Mouse (Mus musculus) urinary bladder, adult 2 months (tissue): ENCODE data around the gene Plg. TPM values are rescaled to one million over a fixed set of nuclear protein-coding genes. Genes with fewer than 3 reads are reported as not detected.

ENCODE experiments used
- DNase-seq: peaks from one replicate; pipeline ENCODE4 v3.0.0; 2022; ENCODE audit warnings: low spot score
- polyA plus RNA-seq: library from polyadenylated mRNA; depleted of rRNA; stranded (reverse); fragments of >200 nt; gene quantifications from 2 replicates; pipeline ENCODE4 v1.2.3, GENCODE M21; 2012; rRNA removed

Plg gene
- polyA plus RNA-seq = 0.04 TPM in 1 of 2 replicates, not detected in the other

DNA sequence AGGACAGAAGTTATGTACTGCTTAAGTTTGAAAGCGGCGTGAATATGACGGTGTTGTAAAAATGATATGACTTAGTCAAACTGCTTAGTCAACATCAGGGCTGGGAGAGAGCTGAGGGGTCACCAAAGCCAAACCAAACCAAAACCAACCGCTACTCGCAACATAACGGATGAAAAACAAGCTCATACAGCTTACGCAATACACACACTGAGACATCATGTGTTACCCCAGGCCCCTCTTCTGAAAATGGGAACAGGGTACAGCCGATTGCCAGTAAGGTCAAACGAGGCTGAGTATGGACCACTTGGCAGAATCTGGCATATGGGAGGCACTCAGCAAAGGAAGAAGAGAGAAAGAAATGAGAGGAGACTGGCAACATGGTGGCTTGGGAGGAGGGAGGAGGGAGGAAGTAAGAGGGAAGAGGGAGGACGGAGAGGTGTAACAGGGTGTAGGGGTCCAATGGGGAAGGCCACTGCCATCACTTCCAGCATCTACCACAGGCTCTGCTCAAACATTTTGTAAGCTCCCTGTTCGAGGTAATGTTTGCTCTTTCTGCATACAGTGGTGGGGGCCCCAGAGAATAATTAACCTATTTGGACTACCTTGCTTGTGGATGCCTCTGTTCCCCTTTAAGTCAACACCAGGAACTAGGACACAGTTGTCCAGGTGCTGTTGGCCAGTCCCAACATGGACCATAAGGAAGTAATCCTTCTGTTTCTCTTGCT lies at the start of gene Plg:
TSS of gene Plg (plus strand) at position 628 of the 725 bp plus-strand sequence.
- DNase-seq = no peak

DNA sequence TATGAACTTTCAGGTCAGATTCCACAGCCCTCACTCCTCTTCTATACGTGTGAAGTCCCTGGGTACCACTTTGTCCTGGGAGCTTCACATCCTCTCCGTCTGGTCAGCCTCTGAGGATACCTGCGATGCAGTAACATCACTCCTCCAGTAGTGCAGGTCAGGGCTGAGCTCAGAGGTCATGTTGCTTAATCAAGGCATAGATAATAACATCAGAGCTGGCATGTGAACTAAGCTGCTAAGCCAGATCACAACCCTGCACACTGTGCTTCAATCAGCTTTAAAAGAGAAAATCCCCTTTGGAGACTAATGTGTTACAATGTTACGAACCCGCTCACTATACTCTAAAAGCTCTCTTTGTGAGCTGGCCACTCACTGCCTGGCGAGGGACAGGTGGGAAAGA lies 43.3 kb upstream of the Plg start:
- DNase-seq = no peak

DNA sequence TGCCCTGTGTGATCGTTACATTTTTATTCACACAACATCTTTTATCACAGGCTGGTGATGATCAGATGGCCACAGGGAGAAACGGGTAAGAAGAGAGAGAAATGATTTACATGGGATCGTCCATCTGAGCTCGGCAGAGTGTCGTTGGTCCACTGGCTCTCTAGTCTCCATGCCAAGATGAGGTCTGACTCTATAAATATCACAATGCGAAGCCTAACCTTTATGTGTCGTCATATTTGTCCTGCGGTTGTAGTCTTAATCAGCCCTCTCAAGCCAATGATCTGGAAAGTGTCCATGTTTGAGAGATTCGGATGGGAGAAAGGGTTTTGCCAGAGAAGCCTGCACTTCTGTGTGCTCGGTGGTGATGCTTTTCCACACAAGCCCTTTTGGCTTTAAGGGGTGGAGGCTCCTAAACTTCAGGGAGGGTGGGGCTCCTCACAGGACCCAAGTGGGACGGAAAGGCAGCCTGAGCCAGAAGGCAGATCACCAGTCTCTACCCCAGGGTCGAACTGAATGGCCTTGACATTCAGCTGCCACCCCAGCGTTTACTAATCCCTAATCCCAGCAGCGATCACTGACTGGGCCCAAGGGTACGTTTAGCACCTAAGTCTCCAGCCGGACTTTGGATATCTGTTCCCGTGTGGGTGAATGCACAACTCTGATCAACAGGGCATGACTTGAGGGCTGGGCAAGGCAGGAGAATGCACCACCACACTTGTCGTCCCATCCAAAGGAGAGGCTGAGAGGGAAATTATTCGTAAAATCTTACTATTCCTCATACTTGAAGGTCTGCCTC lies 42.1 kb upstream of the Plg start:
- no peak for DNase-seq

DNA sequence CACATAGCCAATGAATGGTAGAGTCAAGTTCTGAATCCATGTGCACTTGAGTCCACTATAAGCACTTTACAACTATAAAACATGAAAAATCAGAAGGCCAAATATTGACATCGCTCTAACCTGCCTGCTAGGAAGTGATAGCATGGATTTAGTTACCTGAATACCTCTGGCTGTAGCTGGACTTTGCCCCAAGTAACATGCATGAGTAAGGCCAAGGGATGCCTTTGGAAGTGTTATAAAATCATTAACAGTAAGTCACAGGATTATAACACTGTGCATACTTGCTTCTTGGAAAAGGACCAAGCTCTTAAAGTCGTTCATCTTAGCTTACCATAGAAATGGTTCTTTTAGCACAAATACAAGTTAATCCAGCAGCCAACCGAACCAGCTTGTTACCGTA lies 41.3 kb upstream of the Plg start:
- DNase-seq = no peak

DNA sequence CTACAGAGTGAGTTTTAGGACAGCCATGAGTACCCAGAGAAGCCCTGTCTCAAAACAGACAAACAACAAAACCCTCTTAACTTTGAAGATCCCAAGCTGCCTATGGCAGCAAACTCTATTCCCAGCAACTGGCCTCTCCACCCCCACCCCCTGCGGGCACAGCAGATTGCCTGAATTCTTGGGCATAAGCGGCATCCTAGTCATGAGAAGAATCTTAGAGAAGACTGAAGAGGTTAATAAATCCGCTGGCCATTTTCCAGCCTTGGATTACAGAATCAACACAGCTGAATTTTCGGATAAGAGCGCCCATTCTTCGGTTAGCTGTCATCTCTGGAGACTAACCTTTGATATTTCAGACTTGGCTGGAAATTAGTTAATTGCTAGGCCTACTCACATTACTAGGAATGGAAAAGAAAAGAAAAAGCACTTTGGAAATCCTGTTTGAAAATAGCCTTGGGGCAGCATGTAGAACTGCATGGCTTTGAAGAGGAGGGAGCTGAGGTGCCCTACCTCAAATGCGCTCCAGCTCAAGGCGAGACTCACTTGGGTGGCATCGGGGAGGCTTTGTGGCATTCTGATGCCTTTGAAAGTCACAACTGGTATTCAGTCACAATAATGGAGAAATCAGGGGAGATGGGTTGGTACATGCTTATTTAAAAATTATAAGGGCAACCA lies 34.6 kb upstream of the Plg start:
- no peak for DNase-seq

DNA sequence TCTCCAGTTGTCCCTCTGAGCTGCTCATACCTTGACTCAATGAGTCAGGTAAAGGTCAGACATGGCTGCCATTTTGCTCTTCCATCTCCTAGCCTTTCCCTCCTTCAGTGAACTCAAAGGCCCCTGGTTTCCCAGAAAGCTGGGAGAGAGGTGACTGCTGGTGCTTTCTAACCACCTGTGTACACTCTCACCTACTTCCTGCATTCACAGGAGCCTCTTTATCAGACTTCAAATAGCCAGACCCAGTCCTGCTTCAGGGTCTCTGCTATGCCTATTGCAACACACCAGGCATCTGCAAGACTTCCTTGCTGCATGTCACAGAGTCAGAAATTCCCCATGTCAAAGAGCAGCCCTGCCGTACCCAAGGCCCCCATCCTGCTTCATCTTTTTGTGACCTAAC lies 30.9 kb upstream of the Plg start:
- DNase-seq = no peak

DNA sequence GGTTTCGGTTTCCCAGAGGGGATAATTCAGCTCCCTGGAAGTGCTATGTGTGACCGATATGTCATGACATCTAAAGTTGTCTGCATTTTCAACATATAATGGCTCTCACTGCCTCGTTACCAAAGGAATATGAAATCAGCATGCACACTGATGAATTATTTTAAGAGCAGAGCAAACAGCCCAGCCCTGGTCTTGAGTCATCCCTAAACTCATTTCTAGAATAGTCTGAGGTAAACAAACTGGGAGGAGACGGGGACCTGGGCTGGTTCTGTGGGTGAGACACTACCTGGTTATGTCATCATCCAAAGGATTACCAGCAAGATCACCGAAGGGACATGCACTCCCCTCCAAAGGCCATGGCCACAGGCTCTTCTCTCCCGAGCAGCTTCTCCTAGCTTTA lies 26.8 kb upstream of the Plg start:
- DNase-seq = no peak

DNA sequence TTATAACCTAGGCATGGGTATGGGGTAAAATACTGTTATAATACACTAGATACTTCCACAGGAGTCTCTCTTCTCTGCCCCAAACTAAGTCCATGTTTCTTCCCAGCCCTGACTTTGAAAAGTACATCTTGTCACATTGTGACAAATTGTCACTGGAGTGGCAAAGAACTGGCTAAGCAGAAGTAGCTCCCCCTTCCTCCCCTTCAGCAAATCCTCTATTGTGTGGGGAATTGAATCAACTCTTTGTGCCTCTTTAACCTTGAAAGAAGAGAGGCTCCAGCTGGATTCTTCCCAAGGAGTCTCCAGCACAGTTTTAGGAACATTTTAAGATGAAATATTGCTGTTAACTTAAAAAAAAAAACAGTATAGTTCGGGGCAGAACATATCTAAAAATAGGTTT lies 25.6 kb upstream of the Plg start:
- DNase-seq = no peak

DNA sequence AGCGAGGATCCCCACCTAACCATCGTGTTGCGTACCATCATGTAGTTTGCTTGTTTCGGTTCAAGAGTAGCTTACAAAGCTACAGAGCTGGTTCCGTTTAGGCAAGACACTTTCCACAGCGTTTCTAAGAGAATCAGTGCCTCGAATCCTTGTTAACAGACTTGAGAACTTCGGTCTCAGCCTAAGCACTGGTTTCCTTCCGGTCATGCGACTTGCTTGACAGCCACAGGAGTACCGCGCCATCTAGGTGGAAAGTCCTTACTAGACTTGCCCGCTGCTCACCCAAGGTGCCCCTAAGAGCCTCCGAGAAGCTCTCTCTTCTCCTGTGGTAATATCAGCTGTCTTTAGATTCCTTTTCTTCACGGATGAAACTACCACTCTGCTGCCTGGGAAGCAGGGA lies 18.5 kb upstream of the Plg start:
- DNase-seq = no peak

DNA sequence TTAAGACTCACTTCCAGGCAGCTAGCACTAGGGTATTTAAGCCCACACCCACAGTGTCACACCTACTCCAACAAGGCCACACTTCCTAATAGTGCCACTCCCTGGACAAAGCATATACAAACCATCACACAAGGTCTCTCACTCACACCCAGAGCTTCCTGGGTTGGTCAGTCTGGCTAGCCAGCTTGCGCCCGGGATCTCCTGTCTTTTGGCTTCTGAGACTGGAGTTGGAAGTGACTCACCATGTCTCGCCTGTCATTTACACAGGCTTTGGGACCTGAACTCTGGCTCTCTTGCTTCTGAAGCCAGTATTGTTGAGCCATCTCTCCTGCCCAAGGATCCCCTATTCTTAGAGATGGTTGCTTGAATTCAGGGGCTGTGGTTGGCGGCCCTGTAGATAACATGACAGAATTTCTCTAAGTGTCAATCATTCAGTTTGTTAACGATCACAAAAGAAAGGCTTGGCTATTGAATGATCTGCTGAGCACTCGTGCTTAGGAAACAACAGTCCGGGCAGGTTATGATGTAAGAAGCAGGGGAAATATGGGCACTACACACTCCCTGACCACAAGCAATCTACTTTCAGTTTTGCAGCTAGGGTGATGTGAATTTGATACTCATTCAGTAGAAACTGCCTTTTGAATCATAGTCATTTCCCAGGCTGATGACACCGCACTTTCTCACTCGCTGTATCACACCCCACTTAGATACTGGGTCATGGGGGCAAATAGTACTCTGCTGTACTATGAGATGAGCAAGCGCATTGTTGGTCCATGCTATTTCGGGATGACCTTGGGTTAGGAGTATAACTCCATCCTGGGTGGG lies 14.6 kb upstream of the Plg start:
- no peak for DNase-seq

DNA sequence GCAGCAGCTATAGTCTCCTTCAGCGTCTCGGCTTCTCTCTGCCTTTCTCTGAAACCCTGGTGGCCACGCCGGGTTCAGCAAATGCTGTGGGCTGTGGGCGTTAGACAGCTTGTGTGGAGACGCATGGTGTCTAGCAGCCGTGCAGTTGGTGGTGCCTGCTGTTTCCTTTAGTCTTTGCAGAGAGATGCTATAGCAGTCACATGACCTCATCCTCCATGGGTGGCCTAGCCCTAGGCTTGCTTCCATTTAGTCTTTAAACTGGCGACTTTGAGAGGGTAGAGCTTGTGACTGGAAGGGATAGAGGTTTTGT lies 14.0 kb upstream of the Plg start:
- no peak for DNase-seq

DNA sequence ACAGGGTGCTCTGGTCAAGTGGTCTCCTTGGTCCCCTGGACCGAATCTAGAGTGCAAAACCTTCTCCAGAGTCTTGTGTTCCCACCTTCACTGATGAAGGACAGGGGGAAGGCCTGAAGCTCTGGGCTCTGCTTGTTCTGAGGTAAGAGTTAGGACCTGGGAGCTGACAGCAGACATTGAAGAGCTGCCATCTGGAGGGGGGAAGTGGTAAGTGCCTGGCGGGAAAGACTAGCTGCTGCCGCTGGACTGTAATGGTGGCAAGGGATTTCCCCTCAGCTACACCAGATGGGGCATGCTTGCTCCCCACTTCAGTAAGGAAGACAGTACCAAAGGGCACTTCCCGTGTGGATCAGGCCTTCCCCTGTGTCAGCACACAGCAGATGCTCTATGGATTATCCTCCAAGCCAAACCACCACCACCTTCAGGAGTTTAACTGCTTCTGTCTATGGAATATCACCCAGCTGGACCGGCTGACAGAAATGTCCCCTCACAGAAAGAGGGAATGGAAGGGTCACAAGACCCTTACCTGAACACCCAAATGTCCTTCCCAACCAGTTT lies 11.0 kb upstream of the Plg start:
- DNase-seq = peak; percentile 29

DNA sequence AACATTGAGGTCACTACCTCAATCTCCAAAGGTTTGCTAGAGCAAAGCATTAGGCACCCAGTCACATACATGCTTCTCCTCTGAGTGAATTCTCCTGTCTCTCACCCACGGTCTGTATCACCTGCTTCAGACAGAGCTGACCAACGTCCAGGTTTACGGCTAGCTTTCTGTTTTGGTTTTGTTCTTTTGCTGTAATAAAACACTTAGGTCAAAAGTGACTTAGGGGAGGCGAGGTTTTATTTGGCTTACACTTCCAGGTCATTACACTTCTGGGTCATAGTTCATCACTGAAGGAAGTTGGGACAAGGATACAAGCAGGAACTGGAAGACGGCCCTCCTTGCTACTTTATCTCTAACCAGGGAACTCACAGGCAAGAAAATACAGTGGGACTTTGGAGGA lies 9.0 kb upstream of the Plg start:
- no peak for DNase-seq

DNA sequence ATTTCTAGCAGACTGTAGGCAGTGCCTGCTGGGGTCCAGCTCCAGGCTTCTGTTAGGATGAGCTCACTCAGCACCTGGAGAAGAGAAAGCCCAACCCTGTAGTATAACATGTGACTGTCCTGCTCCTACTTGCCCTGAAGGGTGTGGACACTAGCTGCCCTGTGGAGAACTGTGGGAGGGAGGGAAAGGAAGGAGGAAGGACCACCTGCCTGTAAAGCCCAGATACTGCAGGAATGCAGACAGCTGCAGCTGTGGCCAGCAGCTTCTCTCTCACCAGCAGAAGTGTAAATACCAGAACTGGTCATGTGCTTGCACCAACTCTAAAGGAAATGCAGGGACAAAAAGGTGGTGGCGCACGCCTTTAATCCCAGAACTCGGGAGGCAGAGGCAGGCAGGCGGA lies 8.1 kb upstream of the Plg start:
- no peak for DNase-seq

DNA sequence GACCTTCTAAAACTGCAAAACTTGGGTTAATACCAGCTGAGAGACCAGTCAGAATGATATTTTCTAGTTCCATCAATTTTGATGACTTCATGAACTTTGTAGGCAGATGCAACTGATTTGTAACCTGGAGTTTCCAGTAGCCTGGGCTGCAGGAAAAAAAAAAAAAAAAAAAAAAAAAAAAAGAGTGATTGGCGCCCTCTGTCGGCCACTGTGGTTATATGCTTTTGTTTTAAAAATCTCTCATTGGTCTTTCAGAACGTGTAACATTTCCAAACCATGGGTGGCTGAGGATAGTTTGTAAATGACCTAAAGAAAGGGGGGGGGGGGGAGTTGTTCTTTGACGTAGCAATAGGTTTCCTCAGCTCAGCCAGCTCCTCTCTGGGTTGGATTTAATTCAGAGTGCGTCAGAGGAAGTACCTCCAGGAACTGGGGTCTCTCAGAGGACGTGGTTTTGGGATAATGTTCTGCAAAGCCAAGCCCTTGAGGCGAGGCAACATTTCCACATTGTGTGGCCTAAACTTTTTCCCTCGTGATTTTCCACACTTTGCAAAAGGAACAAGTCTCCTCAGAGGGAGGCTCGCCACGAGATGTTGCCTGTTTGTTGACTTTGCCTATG lies 7.0 kb upstream of the Plg start:
- DNase-seq = no peak

DNA sequence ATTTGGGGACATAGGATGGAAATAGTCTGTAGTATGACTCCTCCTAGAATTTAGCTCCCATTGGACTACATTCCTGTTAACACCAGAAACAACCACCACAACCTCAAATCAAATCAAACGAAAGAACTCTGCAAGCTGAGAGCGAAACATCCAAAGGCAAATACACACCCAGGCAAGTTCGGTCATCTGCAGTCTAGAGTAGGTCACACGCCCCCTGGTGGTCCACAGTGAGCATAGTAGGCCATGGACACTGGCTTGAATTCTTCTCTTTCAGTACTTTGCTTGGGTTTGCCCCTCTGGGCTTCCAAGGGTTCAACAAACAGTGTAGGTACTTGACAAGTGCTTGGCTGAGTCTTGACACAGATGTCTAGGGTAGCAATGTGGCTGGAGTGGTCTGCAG lies 6.4 kb upstream of the Plg start:
- DNase-seq = peak; percentile 35

DNA sequence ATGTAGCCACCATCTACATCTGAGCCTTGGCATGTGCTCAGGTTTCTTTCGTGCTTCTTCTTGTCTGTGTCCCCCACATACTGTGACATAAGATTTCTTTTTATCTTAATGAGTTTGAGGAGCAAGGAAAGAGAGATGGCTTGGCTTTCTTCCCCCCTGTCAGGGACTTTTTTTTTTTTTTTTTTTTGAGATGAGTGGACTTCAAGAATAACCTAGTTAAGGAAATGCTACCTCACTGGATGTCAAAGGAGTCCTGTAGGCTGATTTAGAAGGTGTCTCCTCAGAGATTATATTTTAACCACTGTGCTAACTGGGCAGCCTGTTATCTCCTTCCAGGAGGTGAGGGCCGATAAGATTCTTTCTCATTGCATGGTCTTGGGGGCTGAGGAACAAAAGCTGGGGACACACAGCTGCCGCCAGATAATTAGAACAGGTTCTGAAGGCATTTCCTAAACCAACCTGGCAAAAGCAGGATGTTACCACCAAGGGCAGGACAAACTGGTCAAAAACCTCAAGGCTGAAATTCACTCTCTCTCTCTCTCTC lies 4.7 kb upstream of the Plg start:
- DNase-seq = no peak

DNA sequence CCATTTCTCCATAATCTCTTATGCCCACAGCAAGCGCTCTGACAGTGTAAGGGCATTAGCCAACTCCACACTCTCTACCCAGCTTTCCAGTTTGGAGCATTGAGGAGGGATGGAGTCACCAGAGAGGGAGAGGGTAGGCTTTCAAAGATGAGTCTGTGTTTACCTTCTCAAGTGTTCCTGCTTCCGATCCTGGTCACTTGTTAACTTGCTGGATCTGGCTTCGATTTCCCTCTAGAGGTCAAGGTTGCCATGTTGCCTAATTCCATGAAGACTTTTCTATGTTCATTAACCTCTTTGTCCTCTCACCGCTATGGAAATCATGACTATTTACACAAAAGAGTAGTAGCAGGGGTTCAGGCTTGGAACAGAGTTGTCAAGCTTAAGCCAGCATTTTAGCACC lies 1.9 kb downstream of the Plg start:
- DNase-seq = no peak

DNA sequence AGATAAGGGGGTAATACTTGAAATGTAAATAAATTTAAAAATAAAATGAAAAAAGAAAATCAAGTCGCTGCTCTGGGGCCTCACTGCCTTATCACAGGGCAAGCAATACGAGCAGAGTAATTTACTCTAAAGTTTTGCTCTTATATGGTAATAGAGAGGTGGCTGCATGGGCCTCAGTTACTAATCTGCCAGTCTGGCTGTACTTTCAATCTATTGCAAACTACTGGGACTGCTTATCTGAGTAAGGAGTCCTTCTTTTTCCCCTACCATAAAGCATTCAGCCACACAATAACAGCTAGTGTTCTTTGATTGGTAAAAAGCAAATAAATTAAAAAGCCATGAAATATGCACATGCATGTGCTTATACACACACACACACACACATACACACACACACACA lies 3.2 kb downstream of the Plg start:
- no peak for DNase-seq

DNA sequence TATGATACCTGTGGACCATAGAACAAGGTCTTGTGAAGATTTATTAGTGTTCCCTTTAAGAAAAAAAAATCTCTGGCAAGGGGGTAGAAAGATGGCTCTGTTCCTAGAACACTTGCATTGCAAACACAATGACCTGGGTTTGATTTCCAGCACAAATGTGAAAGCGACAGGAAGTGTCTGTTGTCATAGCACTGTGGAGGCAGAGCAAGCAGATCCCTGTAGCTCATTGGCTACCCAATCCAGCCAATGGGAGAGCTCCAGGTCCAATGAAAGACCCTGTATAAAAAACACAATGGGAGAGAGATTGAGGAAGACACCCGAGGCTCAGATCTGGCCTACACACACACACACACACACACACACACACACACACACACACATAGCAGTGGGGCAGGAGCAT lies 4.1 kb downstream of the Plg start:
- DNase-seq = no peak
